Mouse (Mus musculus): ENCODE results near the gene Dna2. TPM values are rescaled to one million over a fixed set of nuclear protein-coding genes. Genes with fewer than 3 reads are reported as not detected.

The Dna2 gene
- polyA plus RNA-seq, 1 experiment, result 46.7 TPM

DNA sequence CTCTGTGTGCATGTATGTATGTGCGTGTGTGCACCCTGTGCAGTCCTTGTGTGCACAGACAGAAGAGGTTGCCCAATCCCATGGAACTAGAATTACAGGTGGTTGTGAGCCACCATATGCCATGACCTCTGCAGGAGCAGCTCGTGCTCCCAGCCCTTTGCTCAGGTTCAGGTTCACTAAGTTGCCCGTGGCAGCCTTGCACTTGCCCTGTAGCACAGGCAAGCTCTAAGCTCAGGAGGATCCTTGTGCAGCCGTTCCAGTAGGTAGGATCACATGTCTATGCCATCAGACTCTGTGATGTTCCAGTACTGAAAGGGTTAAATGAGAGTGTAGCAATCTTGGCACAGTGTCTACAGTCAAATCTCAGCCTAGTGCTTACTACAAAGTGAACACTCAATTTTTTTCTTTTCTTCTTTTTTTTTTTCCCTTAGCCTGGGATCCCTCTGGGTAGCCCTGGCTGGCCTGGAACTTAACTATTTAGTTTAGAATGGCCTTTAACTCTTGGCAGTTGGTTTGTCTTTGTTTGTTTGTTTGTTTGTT is 22.7 kb upstream of the Dna2 start:
- Histone ChIP-seq H3K36me3 (ENCODE audit: control insufficient read depth, insufficient read depth, low read length, poor library complexity, severe bottlenecking) (peaks cover 3% of the 10 kb centered on the region; the same call in 1 of the 2 replicates), H3K27me3 (ENCODE audit: control insufficient read depth, insufficient read depth, low read length, poor library complexity, severe bottlenecking) (no peaks in the 10 kb centered on the region), H3K4me3 (ENCODE audit: low read depth, low read length) (no peak overlapping the region), H3K27ac (ENCODE audit: insufficient read depth, low read length) (no peak overlapping the region), H3K4me1 (ENCODE audit: control insufficient read depth, insufficient read depth, low read length) (no peaks in the 10 kb centered on the region), H3K9me3 (replicated peaks; ENCODE audit: control insufficient read depth, insufficient read depth, low read length, poor library complexity, severe bottlenecking) (no peaks in the 10 kb centered on the region), H3K9ac (ENCODE audit: low read depth, poor library complexity, severe bottlenecking) (no peak overlapping the region)
- TF ChIP-seq CTCF (IDR thresholded peaks at IDR 0.05; ENCODE audit: low read depth, low read length) (no peak), POLR2A (IDR thresholded peaks at IDR 0.05; ENCODE audit: insufficient read depth, low read length) (no peak), EP300 (IDR thresholded peaks at IDR 0.05; ENCODE audit: insufficient read depth, low read depth, low read length) (no peak)

DNA sequence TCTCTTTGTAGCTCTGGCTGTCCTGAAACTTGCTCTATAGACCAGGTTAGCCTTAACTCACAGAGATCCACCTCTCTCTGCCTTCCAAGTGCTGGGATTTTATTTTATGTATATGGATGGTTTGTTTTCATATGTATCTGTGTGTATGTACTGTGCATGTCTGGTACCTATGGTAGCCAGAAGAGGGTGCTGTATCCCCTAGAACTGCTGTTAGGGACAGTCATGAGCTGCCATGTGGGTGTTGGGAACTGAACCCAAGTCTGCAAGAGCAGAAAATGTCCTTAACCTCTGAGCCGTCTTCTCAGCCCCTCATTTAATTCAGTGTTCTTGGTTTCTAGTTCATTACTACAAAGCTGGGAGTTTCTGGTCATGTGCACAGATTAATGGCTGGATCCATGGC is 14.4 kb upstream of the Dna2 start:
- Histone ChIP-seq H3K27me3 (ENCODE audit: control insufficient read depth, insufficient read depth, low read length, poor library complexity, severe bottlenecking) (no peaks in the 10 kb centered on the region), H3K4me3 (ENCODE audit: low read depth, low read length) (no peak overlapping the region), H3K36me3 (ENCODE audit: control insufficient read depth, insufficient read depth, low read length, poor library complexity, severe bottlenecking) (peaks cover 8% of the 10 kb centered on the region), H3K9ac (ENCODE audit: low read depth, poor library complexity, severe bottlenecking) (no peak overlapping the region), H3K27ac (ENCODE audit: insufficient read depth, low read length) (no peak overlapping the region), H3K4me1 (ENCODE audit: control insufficient read depth, insufficient read depth, low read length) (no peaks in the 10 kb centered on the region), H3K9me3 (replicated peaks; ENCODE audit: control insufficient read depth, insufficient read depth, low read length, poor library complexity, severe bottlenecking) (no peaks in the 10 kb centered on the region)
- TF ChIP-seq CTCF (IDR thresholded peaks at IDR 0.05; ENCODE audit: low read depth, low read length) (no peak), POLR2A (IDR thresholded peaks at IDR 0.05; ENCODE audit: insufficient read depth, low read length) (no peak), EP300 (IDR thresholded peaks at IDR 0.05; ENCODE audit: insufficient read depth, low read depth, low read length) (no peak)

DNA sequence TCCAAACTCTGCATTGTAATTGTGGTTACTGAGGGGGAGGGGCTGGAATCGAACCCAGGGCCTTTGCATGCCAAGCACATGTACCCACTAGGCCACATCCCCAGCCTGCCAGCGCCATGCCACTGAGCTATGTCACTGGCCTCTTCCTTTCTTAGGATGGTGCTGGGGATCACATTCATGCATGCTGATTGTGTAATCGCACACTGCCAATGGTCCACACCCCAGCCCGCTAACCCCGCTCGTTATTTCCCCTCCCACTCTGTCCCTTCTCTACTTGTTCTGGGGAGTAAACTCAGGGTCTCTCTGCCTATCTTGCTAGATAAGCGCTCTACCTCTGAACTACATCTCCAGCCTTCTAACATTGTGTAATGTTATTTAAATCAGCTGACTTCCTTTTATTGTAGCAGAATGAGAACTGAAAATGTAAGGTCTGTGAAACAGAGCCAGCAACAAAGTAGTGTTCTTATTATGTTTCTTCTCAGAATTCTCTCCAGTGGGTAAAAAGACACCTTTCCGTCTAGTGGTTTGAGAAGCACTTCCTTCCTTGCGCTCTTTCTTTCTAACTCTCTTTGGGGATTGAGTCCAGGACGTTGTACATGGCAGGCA is 1.7 kb upstream of the Dna2 start:
- H3K27me3 ChIP-seq (ENCODE audit: control insufficient read depth, insufficient read depth, low read length, poor library complexity, severe bottlenecking), result no peaks in the 10 kb centered on the region
- no peak overlapping the region for H3K27ac ChIP-seq (ENCODE audit: insufficient read depth, low read length)
- H3K4me3 ChIP-seq (ENCODE audit: low read depth, low read length), result no peak overlapping the region
- TF ChIP-seq EP300 (IDR thresholded peaks at IDR 0.05; ENCODE audit: insufficient read depth, low read depth, low read length), result no peak
- no peak for TF ChIP-seq POLR2A (IDR thresholded peaks at IDR 0.05; ENCODE audit: insufficient read depth, low read length)
- no peak for TF ChIP-seq CTCF (IDR thresholded peaks at IDR 0.05; ENCODE audit: low read depth, low read length)
- peaks cover 5% of the 10 kb centered on the region; the same call in 1 of the 2 replicates for H3K36me3 ChIP-seq (ENCODE audit: control insufficient read depth, insufficient read depth, low read length, poor library complexity, severe bottlenecking)
- H3K9ac ChIP-seq (ENCODE audit: low read depth, poor library complexity, severe bottlenecking), result no peak overlapping the region
- peaks cover 2% of the 10 kb centered on the region for H3K4me1 ChIP-seq (ENCODE audit: control insufficient read depth, insufficient read depth, low read length)
- no peaks in the 10 kb centered on the region for H3K9me3 ChIP-seq (replicated peaks; ENCODE audit: control insufficient read depth, insufficient read depth, low read length, poor library complexity, severe bottlenecking)

DNA sequence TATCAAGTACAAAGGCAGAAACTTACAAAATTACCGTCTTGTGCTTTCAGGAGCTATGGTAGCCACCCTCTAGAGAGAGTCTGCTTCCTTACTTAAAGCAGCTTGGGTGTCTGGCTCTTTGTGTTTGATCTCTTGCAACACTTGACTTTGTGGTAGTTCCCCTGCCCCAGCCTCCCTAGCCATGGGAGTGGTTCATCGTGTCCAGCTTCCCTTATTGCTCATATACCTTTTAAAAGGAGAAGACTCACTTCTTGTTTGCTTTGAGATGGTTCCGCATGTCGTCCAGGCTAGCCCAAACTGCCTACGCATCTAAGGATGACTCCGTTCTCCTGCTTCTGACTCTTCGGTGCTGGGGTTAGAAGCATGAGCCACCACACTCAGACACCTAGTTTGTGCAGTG is 1.7 kb downstream of the Dna2 start:
- no peaks in the 10 kb centered on the region for H3K27me3 ChIP-seq (ENCODE audit: control insufficient read depth, insufficient read depth, low read length, poor library complexity, severe bottlenecking)
- H3K4me1 ChIP-seq (ENCODE audit: control insufficient read depth, insufficient read depth, low read length), result peaks cover 2% of the 10 kb centered on the region
- H3K9ac ChIP-seq (ENCODE audit: low read depth, poor library complexity, severe bottlenecking), result no peak overlapping the region
- H3K27ac ChIP-seq (ENCODE audit: insufficient read depth, low read length), result no peak overlapping the region
- H3K9me3 ChIP-seq (replicated peaks; ENCODE audit: control insufficient read depth, insufficient read depth, low read length, poor library complexity, severe bottlenecking), result no peaks in the 10 kb centered on the region
- peaks cover 3% of the 10 kb centered on the region for H3K36me3 ChIP-seq (ENCODE audit: control insufficient read depth, insufficient read depth, low read length, poor library complexity, severe bottlenecking)
- TF ChIP-seq CTCF (IDR thresholded peaks at IDR 0.05; ENCODE audit: low read depth, low read length), result no peak
- H3K4me3 ChIP-seq (ENCODE audit: low read depth, low read length), result no peak overlapping the region

DNA sequence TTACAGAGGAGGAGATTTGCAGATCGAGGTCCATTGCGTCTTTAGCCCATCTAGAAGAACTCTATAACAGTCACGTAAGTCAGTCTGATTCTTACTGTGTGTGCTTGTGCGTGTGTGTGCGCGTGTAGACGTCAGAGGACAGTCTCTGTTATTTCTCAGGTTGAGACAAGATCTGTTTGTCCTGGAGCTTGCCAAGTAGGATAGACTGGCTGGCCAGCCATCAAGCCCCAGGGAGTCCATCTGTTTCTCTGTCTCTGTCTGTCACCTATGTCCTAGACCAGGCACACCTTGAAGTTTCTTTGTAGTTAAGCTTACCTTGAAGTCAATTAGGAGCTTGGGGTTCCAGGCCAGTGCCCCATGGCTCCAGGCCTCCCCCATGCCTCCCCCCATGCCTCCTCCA is 17.1 kb downstream of the Dna2 start:
- TF ChIP-seq EP300 (IDR thresholded peaks at IDR 0.05; ENCODE audit: insufficient read depth, low read depth, low read length) (no peak), POLR2A (IDR thresholded peaks at IDR 0.05; ENCODE audit: insufficient read depth, low read length) (no peak), CTCF (IDR thresholded peaks at IDR 0.05; ENCODE audit: low read depth, low read length) (no peak)
- H3K9ac ChIP-seq (ENCODE audit: low read depth, poor library complexity, severe bottlenecking), result no peak overlapping the region
- no peak overlapping the region for H3K4me3 ChIP-seq (ENCODE audit: low read depth, low read length)
- H3K4me1 ChIP-seq (ENCODE audit: control insufficient read depth, insufficient read depth, low read length), result no peaks in the 10 kb centered on the region
- H3K9me3 ChIP-seq (replicated peaks; ENCODE audit: control insufficient read depth, insufficient read depth, low read length, poor library complexity, severe bottlenecking), result peaks cover 9% of the 10 kb centered on the region; the same call in 1 of the 2 replicates
- H3K27me3 ChIP-seq (ENCODE audit: control insufficient read depth, insufficient read depth, low read length, poor library complexity, severe bottlenecking), result no peaks in the 10 kb centered on the region
- peaks cover 72% of the 10 kb centered on the region for H3K36me3 ChIP-seq (ENCODE audit: control insufficient read depth, insufficient read depth, low read length, poor library complexity, severe bottlenecking)
- no peak overlapping the region for H3K27ac ChIP-seq (ENCODE audit: insufficient read depth, low read length)

DNA sequence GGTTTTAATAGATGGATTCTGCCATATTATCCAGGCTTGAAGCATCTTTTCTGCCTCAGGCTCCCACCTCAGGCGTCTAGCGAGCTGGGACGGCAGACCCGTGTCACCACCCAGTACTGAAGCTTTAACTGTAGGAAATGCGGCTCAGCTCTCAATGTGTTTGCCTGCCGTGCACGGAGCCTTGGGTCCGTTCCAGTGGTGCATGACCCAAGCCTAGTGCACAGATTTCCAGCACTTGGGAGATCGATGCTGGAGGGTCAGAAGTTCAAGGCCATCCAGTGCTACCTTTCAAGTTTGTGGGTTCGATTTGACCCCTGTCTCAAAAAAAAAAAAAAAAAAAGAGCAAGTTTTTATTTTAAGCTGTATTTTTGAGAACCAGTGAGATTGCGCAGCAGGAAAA is 19.0 kb downstream of the Dna2 start:
- no peaks in the 10 kb centered on the region for H3K27me3 ChIP-seq (ENCODE audit: control insufficient read depth, insufficient read depth, low read length, poor library complexity, severe bottlenecking)
- peaks cover 70% of the 10 kb centered on the region for H3K36me3 ChIP-seq (ENCODE audit: control insufficient read depth, insufficient read depth, low read length, poor library complexity, severe bottlenecking)
- no peaks in the 10 kb centered on the region for H3K4me1 ChIP-seq (ENCODE audit: control insufficient read depth, insufficient read depth, low read length)
- H3K4me3 ChIP-seq (ENCODE audit: low read depth, low read length), result no peak overlapping the region
- TF ChIP-seq CTCF (IDR thresholded peaks at IDR 0.05; ENCODE audit: low read depth, low read length), result no peak
- TF ChIP-seq POLR2A (IDR thresholded peaks at IDR 0.05; ENCODE audit: insufficient read depth, low read length), result no peak
- TF ChIP-seq EP300 (IDR thresholded peaks at IDR 0.05; ENCODE audit: insufficient read depth, low read depth, low read length), result no peak
- H3K9ac ChIP-seq (ENCODE audit: low read depth, poor library complexity, severe bottlenecking), result no peak overlapping the region
- H3K27ac ChIP-seq (ENCODE audit: insufficient read depth, low read length), result no peak overlapping the region
- peaks cover 9% of the 10 kb centered on the region; the same call in 1 of the 2 replicates for H3K9me3 ChIP-seq (replicated peaks; ENCODE audit: control insufficient read depth, insufficient read depth, low read length, poor library complexity, severe bottlenecking)
